Mouse (Mus musculus) layer of hippocampus, adult 9-11 months (tissue): Measurements from ENCODE around the gene Akap11.
A peak's percentile ranks its signal among the peaks of the same experiment; 100 is the strongest.

ENCODE experiments used
- DNase-seq: peaks from one replicate; pipeline ENCODE4 v3.0.0; 2022

Gene Akap11

DNA sequence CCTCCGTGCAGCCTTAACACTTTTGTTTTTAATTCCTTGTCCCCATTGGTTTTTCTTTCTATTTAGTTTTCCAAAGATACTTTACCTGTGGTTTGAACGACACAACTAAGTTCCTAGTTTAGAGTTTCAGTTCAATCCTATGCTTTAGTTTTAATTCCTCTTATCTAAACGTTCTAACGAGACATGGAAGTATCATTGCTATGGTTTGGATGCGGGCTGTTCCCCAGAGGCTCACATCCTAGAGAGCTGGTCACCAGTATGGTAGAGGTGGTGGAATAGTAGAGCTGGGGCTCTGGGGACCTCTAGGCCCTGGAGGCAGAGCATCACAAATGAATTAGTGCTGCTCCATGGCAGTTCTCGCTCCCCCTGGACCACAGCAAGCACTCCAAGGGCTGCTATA, 9.7 kb downstream of the Akap11 start:
- no peak for DNase-seq

- no peak for DNase-seq
Measured at GRCm38 (mm10) chr14:78526475-78526874, 10.1 kb downstream of the Akap11 start.

- DNase-seq = no peak
Measured at GRCm38 (mm10) chr14:78525611-78526457, 10.8 kb downstream of the Akap11 start.

GRCm38 (mm10) chr14:78525059-78525458, 11.5 kb downstream of the Akap11 start:
- DNase-seq = no peak

- no peak for DNase-seq
Measured at GRCm38 (mm10) chr14:78510713-78511112, 25.9 kb downstream of the Akap11 start.

DNA sequence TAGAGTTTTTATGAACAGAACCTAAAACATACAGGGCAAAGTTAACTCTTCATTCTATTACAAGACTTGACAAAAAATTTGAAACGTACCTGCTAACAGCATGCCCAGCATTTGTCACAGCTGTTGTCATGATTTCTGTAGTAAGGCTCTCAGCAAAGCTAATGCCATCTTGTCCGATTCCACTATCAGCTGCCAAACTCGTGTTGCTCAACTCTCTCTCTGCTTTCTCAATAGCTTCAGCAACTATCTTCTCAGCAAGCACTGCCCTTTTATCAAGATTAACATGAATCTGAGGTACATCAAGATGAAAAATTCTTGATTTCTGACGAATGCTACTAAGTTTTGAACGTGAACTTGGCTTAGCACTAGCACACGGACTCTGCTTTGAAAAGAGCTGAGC, 26.8 kb downstream of the Akap11 start:
- no peak for DNase-seq

DNA sequence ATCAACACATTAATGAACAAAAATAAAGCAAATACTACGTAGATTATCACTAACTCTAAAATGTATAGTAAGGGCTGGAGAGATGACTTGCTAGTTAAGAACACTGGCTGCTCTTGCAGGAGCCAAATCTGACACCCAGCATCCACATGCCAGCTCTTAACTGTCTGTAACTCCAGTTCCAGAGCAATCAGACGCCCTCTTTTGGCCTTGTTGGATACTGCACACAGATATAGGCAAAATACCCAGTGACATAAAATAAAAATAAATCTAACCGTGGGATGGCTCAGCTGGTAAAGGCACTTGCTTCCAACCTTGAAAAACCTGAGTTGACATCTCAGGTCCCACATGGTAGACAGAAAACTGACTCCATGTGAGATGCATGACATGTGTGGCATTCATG, 36.0 kb downstream of the Akap11 start:
- no peak for DNase-seq

DNA sequence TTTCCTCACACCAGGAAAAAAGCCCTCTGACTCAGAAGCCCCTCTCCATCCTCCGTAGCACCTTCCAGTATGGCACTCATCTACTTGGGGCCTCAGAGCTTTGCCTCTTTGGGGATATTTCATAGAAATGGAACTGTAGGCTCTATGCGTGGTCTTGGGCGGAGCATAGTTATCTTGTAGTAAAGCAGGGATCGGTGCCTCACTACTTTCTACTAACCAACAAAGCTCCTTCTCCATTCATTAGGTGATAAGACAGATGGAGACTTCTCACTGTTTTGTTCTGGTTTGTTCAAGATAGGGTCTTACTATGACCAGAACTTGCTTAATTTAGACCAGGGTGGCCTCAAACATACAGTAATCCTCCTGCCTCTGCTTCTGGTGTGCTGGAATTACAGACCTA, 39.9 kb downstream of the Akap11 start:
- no peak for DNase-seq

GRCm38 (mm10) chr14:78495241-78495640, 41.4 kb downstream of the Akap11 start:
- no peak for DNase-seq

- no peak for DNase-seq
Measured at GRCm38 (mm10) chr14:78492602-78493001, 44.0 kb downstream of the Akap11 start.

- peak; percentile 81 for DNase-seq
Measured at GRCm38 (mm10) chr14:78491432-78491831, 45.2 kb downstream of the Akap11 start.

DNA sequence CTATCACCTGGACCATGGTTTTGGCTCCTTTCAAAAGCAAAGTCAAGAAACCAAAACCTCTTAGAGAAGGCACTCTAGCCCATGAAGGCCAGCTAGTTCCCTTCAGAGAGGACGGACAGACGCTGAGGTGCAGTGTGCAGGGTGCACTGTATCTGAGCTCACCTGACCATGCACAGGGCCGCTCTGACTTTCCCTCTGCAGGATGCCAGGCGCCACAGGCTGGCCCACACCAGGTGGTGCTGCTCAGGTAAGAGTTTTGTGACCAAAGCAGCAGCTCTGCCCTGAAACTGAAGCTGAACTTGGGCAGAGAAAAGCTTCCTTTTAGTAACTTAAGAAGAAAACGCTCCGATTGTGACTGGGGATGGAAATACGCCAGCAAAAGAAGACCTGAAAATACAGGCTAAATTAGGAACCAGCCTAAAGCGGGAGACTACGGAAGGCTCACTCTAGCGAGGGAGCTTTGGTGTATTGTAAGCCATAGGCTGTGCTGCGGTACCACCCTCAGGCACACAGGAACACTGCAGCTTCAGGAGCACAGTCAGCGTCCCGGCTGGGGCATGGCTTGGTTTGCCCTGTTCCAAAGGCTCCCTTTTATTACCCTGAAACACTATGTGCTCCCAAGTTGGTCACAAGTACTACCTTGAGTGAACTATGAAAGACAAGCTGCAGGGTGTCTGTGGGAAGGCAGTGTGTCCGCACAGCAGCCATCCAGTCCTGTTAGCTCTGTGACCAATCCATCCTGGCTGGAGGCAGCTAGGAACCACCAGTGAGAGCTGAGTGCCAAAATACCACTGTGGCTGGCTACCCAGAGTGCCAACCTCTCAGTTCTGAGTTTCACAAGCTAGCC, 54.0 kb downstream of the Akap11 start:
- DNase-seq = peak; percentile 66

GRCm38 (mm10) chr14:78474058-78474457, 62.5 kb downstream of the Akap11 start:
- DNase-seq = no peak

- no peak for DNase-seq
Measured at GRCm38 (mm10) chr14:78470714-78471113, 65.9 kb downstream of the Akap11 start.

- no peak for DNase-seq
Measured at GRCm38 (mm10) chr14:78468991-78469390, 67.6 kb downstream of the Akap11 start.

GRCm38 (mm10) chr14:78467994-78468393, 68.6 kb downstream of the Akap11 start:
- DNase-seq = no peak

DNA sequence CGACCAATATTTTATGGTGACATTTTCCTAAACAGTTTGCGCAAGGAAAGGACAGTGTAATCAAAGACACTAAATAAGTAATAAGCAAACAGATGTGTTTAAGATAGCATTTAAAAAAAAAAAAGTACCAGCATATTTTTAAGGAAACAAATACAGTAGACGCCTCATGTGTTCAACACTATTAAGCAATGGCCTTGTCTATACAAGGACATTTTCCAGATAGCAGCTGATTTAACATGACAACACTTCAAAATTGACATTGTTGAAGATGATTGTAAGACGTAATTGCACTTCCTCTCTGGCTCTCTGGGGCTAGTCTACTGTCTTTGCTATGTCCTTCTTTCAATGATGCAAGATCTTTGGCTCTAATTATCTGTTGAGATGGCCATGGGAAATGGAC, 72.3 kb downstream of the Akap11 start:
- DNase-seq = no peak

DNA sequence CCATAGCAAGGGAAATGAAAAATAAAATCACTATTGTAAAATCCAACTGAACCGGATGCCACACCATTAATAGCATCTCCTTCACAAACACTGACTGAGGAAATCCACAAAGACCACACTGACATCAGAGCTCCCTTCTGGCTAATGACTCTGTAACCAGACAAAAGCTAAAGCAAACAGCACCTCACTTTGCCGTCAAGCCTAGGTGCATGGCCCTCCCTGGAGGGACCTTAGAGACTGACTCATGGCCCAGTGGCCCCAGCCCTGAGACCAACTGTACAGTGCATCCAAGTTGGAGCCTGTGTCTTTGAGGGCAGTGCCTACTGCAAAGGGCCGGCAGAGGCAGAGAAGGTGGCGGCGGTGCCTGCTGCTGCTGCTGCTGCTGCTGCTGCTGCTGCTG, 77.5 kb downstream of the Akap11 start:
- DNase-seq = no peak

DNA sequence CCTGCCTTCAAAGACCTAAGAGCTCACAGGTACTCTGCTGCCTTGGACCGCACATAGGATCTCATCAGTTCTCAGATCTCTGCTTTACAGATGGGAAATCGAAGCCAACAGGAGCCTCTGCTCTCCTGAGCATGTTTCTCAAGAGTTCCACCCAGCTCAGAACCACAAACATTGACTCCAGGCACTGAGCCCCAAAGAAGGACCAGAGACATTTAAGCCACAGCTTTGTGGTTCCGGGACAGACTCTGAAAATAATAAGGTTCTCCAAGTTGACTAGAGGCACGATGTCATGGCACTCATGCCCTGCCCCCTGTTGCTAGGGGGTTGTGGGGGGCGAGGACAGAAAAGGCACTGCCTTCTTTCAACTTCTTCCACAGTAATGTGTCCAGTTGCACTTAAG, 77.9 kb downstream of the Akap11 start:
- DNase-seq = no peak

GRCm38 (mm10) chr14:78454970-78455369, 81.6 kb downstream of the Akap11 start:
- no peak for DNase-seq

DNA sequence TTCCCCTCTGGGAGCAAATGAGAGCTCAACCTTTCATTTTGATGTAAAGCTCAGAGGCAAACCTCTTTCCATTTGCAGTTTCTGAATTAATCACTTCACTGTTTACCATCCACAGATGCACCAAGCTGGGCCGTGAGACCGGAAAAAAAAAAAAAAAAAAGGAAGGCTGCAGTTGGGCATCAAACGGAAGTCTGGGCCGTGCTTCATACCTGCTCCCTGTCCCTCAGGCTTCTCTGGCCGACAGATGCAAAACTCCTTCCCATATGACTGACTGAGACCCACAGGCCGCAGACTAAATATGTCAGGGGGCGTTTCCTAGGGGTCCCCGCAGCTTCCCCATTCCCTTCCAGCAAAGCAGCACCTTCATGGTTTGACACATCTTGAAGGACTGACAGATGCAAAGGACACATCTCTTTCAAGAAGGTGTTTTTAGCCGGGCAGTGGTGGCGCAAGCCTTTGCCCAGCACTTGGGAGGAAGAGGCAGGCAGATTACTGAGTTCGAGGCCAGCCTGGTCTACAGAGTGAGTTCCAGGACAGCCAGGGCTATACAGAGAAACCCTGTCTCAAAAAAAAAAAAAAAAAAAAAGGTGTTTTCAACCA, 87.7 kb downstream of the Akap11 start:
- no peak for DNase-seq

DNA sequence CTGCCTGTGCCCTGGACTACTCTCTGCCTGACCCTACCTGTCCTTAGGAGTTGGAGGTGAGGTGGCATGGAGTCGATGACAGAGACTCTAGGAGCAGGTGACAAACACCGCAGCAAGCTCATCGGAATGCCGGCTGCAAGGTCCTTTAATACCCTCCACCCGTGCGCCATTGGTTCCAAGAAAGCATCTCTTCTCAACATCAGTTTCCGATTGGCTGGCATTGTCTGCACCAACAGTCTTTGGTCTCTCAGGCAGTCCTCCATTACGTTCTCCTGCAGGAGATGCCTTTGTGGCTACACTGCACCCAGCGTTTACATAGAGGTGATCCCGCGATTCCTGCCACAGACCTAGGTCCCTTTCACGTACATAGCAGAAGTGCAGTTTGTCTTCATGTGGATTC, 88.6 kb downstream of the Akap11 start:
- no peak for DNase-seq

DNA sequence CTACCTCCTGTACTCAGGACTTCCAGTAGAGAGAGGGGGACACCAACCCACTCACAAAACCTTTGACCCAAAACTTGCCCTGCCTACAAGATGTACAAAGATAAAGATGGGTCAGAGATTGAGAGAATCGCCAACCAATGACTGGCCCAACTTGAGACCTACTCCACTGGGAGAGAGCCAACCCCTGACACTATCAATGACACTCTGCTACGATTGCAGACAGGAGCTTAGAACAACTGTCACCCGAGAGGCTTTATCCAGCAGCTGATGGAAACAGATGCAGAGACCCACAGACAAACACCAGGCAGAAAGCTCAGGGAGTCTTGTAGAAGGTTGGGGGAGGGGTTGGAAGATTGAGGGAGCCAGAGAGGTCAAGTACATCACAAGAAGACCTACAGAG, 89.1 kb downstream of the Akap11 start:
- no peak for DNase-seq
